Mouse (Mus musculus) CH12.LX (cell line): Measurements from ENCODE around the gene Agbl3. TPM values are rescaled to one million over a fixed set of nuclear protein-coding genes. Genes with fewer than 3 reads are reported as not detected.

Experiments used
- DNase-seq: peaks from one replicate; pipeline ENCODE4 v3.0.0-alpha.2; 2013; ENCODE audit errors: extremely low read depth
- H3K27ac ChIP-seq: 2 replicates; pipeline ENCODE4 v1.5.1; 2012; ENCODE audit warnings: low read depth, mild to moderate bottlenecking, control low read depth, moderate library complexity; ENCODE audit not compliant: insufficient read depth
- H3K27me3 ChIP-seq: replicated peaks from 2 replicates; pipeline ENCODE3; 2012; ENCODE audit warnings: inconsistent platforms
- H3K36me3 ChIP-seq, 2 experiments: replicated peaks in 1 of 2; 2 replicates each; pipeline versions ENCODE3 to v1.6.1; 2012; ENCODE audit warnings: inconsistent platforms in 1 of 2, low read length in 1 of 2, mild to moderate bottlenecking in 1 of 2, mixed read lengths in 1 of 2, moderate library complexity in 1 of 2; ENCODE audit not compliant: control insufficient read depth in 1 of 2, insufficient read depth in 1 of 2
- H3K4me1 ChIP-seq, 2 experiments: 2 replicates each; pipeline ENCODE4 v1.6.1; 2012; ENCODE audit warnings: inconsistent platforms in 1 of 2, moderate library complexity in 1 of 2; ENCODE audit not compliant: insufficient read depth in 2 of 2, control insufficient read depth in 1 of 2
- H3K4me2 ChIP-seq: 2 replicates; pipeline ENCODE4 v1.6.1; 2012; ENCODE audit warnings: low read depth, mild to moderate bottlenecking, control low read depth; ENCODE audit not compliant: poor library complexity, insufficient read depth, severe bottlenecking
- H3K4me3 ChIP-seq, 3 experiments: fragments of 150-350 bp in 1 of 3; sonication (generic) in 1 of 3; replicated peaks in 1 of 3; 2 replicates each; pipeline versions ENCODE3 to v1.5.1; 2011 to 2012; ENCODE audit warnings: low read depth in 2 of 3, low read length in 2 of 3, mild to moderate bottlenecking in 2 of 3, moderate library complexity in 2 of 3, control low read depth in 1 of 3, improper control_type of control experiment in 1 of 3, inconsistent platforms in 1 of 3, mixed read lengths in 1 of 3; ENCODE audit not compliant: poor library complexity in 1 of 3
- H3K79me2 ChIP-seq: replicated peaks from 2 replicates; pipeline ENCODE4 v1.6.1; 2012; ENCODE audit warnings: mild to moderate bottlenecking, moderate library complexity; ENCODE audit not compliant: control insufficient read depth, poor library complexity, insufficient read depth, severe bottlenecking; ENCODE audit errors: extremely low read depth
- H3K9ac ChIP-seq: 2 replicates; pipeline ENCODE4 v1.6.1; 2012; ENCODE audit warnings: low read depth, mild to moderate bottlenecking, control low read depth, moderate library complexity; ENCODE audit not compliant: insufficient read depth
- H3K9me3 ChIP-seq: replicated peaks from 2 replicates; pipeline ENCODE3; 2012; ENCODE audit warnings: low read length, inconsistent platforms, mixed read lengths
- ELF1 ChIP-seq: IDR thresholded peaks from 2 replicates; pipeline ENCODE4 v1.6.1; 2014; ENCODE audit warnings: low read depth, mild to moderate bottlenecking, inconsistent platforms, low read length, improper control_type of control experiment
- EP300 ChIP-seq: IDR thresholded peaks from 2 replicates; pipeline ENCODE4 v1.6.1; 2011; ENCODE audit warnings: low read length, improper control_type of control experiment
- GABPA ChIP-seq: IDR thresholded peaks from 2 replicates; pipeline ENCODE4 v1.6.1; 2012; ENCODE audit warnings: low read depth, low read length, improper control_type of control experiment, inconsistent platforms; ENCODE audit not compliant: insufficient replicate concordance
- HCFC1 ChIP-seq: IDR thresholded peaks from 2 replicates; pipeline ENCODE4 v1.6.1; 2012; ENCODE audit warnings: low read depth, mild to moderate bottlenecking, inconsistent platforms, low read length, improper control_type of control experiment
- IRF4 ChIP-seq: IDR thresholded peaks from 2 replicates; pipeline ENCODE4 v1.6.1; 2014; ENCODE audit warnings: low read depth, mild to moderate bottlenecking, inconsistent platforms, low read length, improper control_type of control experiment
- JUND ChIP-seq: conservative IDR thresholded peaks from 2 replicates; pipeline ENCODE4 v1.6.1; 2011; ENCODE audit warnings: low read depth, low read length, improper control_type of control experiment
- KAT2A ChIP-seq: IDR thresholded peaks from 2 replicates; pipeline ENCODE4 v1.6.1; 2012; ENCODE audit warnings: low read length, improper control_type of control experiment, inconsistent platforms; ENCODE audit not compliant: insufficient replicate concordance
- MAFK ChIP-seq: IDR thresholded peaks from 2 replicates; pipeline ENCODE4 v1.6.1; 2011; ENCODE audit warnings: low read length, improper control_type of control experiment; ENCODE audit not compliant: insufficient replicate concordance
- MXI1 ChIP-seq: IDR thresholded peaks from 2 replicates; pipeline ENCODE4 v1.6.1; 2011; ENCODE audit warnings: mild to moderate bottlenecking, low read depth, low read length, improper control_type of control experiment
- NRF1 ChIP-seq: IDR thresholded peaks from 2 replicates; pipeline ENCODE4 v1.6.1; 2014; ENCODE audit warnings: low read depth, mild to moderate bottlenecking, inconsistent platforms, low read length, improper control_type of control experiment, moderate library complexity
- PAX5 ChIP-seq: IDR thresholded peaks from 2 replicates; pipeline ENCODE4 v1.6.1; 2012; ENCODE audit warnings: low read length, inconsistent platforms, mixed read lengths
- POLR2AphosphoS2 ChIP-seq: IDR thresholded peaks from 2 replicates; pipeline ENCODE4 v1.6.1; 2011; ENCODE audit warnings: low read depth, low read length, improper control_type of control experiment
- RAD21 ChIP-seq: IDR thresholded peaks from 2 replicates; pipeline ENCODE4 v1.6.1; 2011; ENCODE audit warnings: low read depth, mild to moderate bottlenecking, low read length, improper control_type of control experiment, moderate library complexity
- SIN3A ChIP-seq: IDR thresholded peaks from 2 replicates; pipeline ENCODE4 v1.6.1; 2012; ENCODE audit warnings: low read length, improper control_type of control experiment, inconsistent platforms
- TCF12 ChIP-seq: IDR thresholded peaks from 2 replicates; pipeline ENCODE4 v1.6.1; 2014; ENCODE audit warnings: low read depth, mild to moderate bottlenecking, inconsistent platforms, low read length, improper control_type of control experiment
- UBTF ChIP-seq: IDR thresholded peaks from 2 replicates; pipeline ENCODE4 v1.6.1; 2012; ENCODE audit warnings: low read depth, mild to moderate bottlenecking, inconsistent platforms, low read length, improper control_type of control experiment, moderate library complexity
- USF1 ChIP-seq: IDR thresholded peaks from 2 replicates; pipeline ENCODE4 v1.6.1; 2014; ENCODE audit warnings: low read depth, mild to moderate bottlenecking, inconsistent platforms, low read length, improper control_type of control experiment
- USF2 ChIP-seq: conservative IDR thresholded peaks from 2 replicates; pipeline ENCODE4 v1.6.1; 2011; ENCODE audit warnings: low read depth, low read length, improper control_type of control experiment
- dilution Hi-C: fragments of 300-500 bp; cut with MboI; formaldehyde crosslinking; loops from 2 replicates; pipeline ENCODE4 v1.14.3; 2020; ENCODE audit warnings: low sequenced_read_pairs; ENCODE audit not compliant: extremely low pct_unique_long_range_greater_than_20kb, extremely low pct_ligation_motif_present
- in situ Hi-C: fragments of 300-500 bp; cut with MboI; formaldehyde crosslinking; loops from 3 replicates; pipeline ENCODE4 v1.14.3; 2019; ENCODE audit warnings: low sequenced_read_pairs, low pct_ligation_motif_present, low pct_unique_long_range_greater_than_20kb, mixed read lengths
- polyA plus RNA-seq: library from polyadenylated mRNA; unstranded; fragments of >175 nt; gene quantifications from 2 replicates; pipeline ENCODE4 v1.2.1, GENCODE M21; 2012; ENCODE audit warnings: low read depth; ENCODE audit not compliant: insufficient read length
- total RNA-seq, 2 experiments: library from RNA; depleted of rRNA; stranded (reverse); fragments of 300-350 nt in 1 of 2; fragments of >200 nt in 1 of 2; gene quantifications; 2 replicates each; pipeline ENCODE4 v1.2.3; 2012 to 2014

Agbl3 gene
- total and polyA plus RNA-seq, 3 experiments = 1.9 to 4.8 (median 3.4) TPM

DNA sequence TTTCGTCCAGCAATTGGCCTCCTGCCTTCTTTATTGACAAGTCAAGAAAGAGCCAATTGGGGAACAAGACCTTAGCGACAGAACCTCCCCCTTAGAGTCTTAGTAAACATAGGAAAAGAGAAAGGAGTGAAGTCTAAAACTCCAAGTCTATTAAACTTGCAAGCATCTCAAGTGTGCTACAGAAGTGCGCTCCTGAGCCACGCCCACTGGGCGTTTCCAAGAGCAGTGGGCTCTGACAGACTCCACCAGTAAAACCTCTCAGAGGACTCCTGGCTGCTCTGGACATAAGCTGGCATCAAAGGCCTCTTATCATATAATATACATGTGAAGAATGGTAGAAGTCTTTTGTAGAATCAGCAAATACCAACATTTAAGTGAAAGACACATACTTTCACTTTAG is 123.2 kb downstream of the Agbl3 start:
- H3K4me3 ChIP-seq = no peak overlapping the region
- H3K9ac ChIP-seq = no peak overlapping the region
- H3K9me3 ChIP-seq = no peaks in the 10 kb centered on the region
- in situ Hi-C loops = no loop called here
- no peaks in the 10 kb centered on the region for H3K79me2 ChIP-seq
- dilution Hi-C loops = no loop called here
- no peak overlapping the region for H3K27ac ChIP-seq
- H3K4me1 ChIP-seq = peaks cover 10 to 41% of the 10 kb centered on the region in 2 experiments
- H3K36me3 ChIP-seq = peaks cover 45 to 91% of the 10 kb centered on the region in 2 experiments
- H3K4me2 ChIP-seq = no peak overlapping the region
- no peaks in the 10 kb centered on the region for H3K27me3 ChIP-seq
- TF ChIP-seq PAX5 (no peak), POLR2AphosphoS2 (no peak), EP300 (no peak), SIN3A (no peak), NRF1 (no peak), MXI1 (no peak), JUND (no peak), UBTF (no peak), TCF12 (no peak), GABPA (no peak), KAT2A (no peak), IRF4 (no peak), USF2 (no peak)
- no peak for DNase-seq

- Histone ChIP-seq H3K27ac (no peak overlapping the region), H3K4me1 (peaks cover 10 to 41% of the 10 kb centered on the region in 2 experiments), H3K9ac (no peak overlapping the region), H3K36me3 (peaks cover 43 to 93% of the 10 kb centered on the region in 2 experiments), H3K4me2 (no peak overlapping the region), H3K4me3 (no peak overlapping the region), H3K27me3 (no peaks in the 10 kb centered on the region), H3K9me3 (no peaks in the 10 kb centered on the region), H3K79me2 (no peaks in the 10 kb centered on the region; the same call in 1 of the 2 replicates)
- in situ Hi-C loops = no loop called here
- dilution Hi-C loops = no loop called here
- no peak for DNase-seq
- TF ChIP-seq TCF12 (no peak), HCFC1 (no peak), RAD21 (no peak), ELF1 (no peak), USF1 (no peak), MAFK (no peak)
These were observed 123.6 kb downstream of the Agbl3 start for GRCm38 (mm10) chr6:34903851-34904250.
